Mouse (Mus musculus): ENCODE data around the gene Igfn1. TPM values are rescaled to one million over a fixed set of nuclear protein-coding genes. Genes with fewer than 3 reads are reported as not detected.

Igfn1 gene
- not detected for polyA plus RNA-seq (2017; shearing (Covaris generic))

DNA sequence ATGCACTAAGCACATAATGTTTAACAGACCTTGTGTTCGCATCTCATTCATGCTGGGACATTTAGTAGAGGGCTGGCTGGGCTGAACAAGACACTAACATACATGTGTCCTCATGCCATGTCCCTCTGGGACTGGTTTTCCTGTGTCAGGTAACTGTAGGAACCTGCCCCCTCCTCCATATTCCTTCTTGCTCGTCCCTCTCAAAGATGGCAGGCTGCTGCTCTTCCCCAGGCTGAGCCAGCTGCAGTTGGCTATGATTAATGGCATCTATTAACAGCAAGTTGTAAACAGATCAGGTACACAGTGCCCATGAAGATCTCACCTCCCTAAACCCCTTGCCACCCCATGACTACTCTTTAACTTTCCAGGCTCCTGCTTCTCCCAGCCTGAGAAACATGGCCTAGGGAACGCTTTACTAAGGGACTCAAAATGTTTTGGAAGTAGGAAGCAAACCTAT is at the start of gene Igfn1:
Igfn1 (minus strand) TSS at position 51 of the 457 bp plus-strand sequence.

DNA sequence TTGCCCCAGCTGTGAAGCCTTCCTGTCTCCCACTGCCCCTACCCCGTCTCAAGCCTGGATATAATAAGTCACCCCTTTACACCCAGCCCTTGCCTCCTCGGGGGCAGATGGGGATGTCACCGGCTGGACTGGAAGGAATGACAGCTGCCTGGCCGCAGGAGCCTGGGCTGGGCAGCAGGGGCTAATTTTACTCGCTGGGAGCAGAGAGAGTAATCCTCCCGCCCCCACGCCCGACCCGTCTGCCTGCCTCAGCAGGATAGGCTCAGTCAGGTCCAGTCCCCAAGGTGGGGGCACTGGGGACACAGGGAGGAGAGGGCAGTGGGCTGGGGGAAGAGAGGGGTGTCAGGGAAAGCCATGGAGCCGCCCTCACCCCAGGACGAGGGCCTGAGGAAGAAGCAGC is 46.4 kb upstream of the Igfn1 start, which contains the start of gene Cacna1s:
Cacna1s (plus strand) TSS at position 204 of the 400 bp plus-strand sequence.

DNA sequence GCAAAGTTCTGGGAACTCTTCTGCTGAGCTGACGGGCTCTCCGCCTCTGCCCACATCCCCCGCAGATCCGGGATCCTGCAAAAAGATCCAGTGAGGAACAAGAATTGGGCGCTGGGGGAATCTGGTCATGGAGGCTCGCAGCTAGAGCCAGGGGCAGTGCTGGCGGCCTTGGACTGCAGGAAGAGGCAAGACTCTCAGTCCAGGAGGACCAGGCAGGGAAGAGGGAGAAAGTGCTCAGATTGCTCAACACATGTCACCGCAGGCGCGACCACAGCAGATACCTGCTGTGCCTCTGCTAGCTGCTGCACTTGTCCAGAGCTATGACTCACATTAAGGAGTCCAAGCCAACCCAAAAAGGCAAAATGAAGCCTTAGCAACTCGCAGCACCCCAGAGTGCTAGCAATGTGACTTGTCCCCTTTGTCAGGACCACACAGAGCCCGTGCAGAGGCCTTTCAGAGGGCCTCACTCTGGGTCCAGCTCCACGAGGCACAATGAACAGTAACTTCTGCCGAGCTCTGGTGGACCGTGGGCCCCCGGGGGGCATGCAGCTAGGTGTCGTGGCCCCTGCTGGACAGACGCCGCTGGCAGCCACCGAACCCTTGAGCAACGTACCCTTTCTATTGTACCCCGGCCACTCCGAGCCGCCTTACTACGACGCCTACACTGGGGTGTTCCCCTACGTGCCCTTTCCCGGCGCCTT is 44.3 kb upstream of the Igfn1 start, which contains the start of gene Ascl5:
Ascl5 (plus strand) TSS at position 493 of the 701 bp plus-strand sequence.

DNA sequence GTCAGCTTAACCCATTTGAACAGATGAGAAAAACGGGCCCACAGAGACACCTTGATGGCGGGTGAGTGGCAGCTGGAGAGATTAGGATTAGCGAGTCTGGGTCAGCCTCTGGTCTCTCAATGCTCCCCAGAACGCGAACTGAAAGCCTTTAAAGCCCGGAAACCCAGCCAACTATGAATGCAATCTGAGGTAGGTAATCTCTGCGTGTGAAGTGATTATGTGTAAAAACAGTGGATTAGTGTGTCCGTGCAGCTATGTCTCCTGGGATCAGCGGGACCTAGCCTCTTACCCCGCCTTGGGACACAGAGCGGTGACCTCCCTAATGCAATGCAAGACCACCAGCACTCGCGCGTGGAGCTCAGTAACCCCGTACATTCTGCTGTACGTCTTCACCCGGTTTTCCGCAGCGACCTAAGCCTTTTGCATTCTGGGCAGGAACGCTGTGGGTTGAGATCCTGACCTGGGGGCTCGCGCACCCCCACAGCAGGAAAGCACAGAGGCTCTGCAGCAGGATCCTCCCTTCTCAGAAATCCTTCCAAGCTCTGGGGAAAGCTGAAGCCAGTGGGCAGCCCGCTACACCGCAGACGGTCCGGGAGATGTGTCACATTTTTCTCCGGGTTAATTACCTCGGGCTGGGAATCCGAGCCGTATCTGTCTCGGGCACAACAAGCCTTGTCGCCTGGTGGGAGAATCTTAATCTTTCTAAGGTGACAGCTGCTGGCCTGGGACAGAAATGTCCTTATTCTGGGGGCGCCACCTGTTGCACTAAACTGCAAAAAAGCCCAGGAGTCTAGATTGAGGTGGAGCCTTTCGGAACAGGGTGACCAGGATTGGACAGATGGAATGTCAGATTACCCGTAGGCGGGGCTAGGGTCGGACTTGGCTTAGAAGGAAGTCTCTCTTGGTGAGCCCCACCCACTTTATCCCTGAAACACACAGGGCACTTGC is 1.3 kb upstream of the Igfn1 start, which contains the start of gene Tmem9:
Tmem9 (plus strand) TSS at position 940 of the 948 bp plus-strand sequence.

DNA sequence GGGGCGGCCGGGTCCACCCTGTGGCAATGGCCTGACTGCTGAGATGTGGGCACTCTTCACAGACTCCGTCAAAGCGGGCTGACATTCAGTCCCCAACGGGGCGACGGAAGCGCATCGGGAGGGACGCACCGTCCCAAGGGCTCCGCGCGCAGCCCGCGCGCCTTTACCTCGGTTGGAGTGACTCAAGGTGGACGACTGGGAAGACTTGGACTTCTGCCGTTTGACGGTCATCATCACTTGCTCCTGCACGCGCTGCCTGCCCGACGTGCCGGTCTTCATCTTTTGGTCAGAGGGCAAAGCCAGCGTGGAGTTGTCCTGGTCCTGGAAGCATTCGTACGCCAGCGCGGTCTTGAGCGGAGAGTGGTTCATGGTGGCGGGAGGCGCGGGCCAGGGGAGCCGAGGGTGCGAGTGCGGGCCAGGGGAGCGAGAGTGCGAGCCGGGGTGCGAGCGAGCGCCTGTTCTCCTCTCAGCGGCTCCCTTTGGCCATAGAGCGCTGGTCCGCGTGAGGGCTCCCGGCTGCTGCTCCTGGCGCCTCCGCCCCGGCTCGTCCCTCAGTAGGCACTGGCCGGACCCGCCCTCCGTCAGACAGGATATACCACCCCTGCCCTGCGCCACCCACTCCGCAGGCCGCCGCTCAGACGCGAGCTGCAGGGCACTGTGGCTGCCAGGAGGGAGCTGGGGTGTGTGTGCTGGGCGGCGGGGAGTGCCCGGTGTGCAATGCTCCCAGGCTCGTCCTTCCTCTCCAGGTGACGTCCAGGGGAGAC is 87.3 kb downstream of the Igfn1 start, which contains the start of gene Pkp1:
Pkp1 (minus strand) TSS at position 564 of the 764 bp plus-strand sequence.

Other genes with a start within 250 kb of the Igfn1 start
- gene Phlda3, start 240.2 kb downstream of the Igfn1 start, polyA plus RNA-seq (2017; shearing (Covaris generic)): 1.6 TPM
- not detected for gene Tnni1, start 226.9 kb downstream of the Igfn1 start, polyA plus RNA-seq (2017; shearing (Covaris generic))
- gene Lad1, start 187.7 kb downstream of the Igfn1 start, polyA plus RNA-seq (2017; shearing (Covaris generic)): 11.0 TPM
- gene Tnnt2, start 170.0 kb downstream of the Igfn1 start, polyA plus RNA-seq (2017; shearing (Covaris generic)): 0.18 TPM
- gene Pkp1, start 87.1 kb downstream of the Igfn1 start, polyA plus RNA-seq (2017; shearing (Covaris generic)): not detected
- 41.1 TPM for gene Tmem9, start 1.8 kb upstream of the Igfn1 start, polyA plus RNA-seq (2017; shearing (Covaris generic))
- gene Ascl5, start 44.5 kb upstream of the Igfn1 start, polyA plus RNA-seq (2017; shearing (Covaris generic)): not detected
- gene Cacna1s, start 46.4 kb upstream of the Igfn1 start, polyA plus RNA-seq (2017; shearing (Covaris generic)): 6.3 TPM
- 38.0 TPM for gene Kif21b, start 125.0 kb upstream of the Igfn1 start, polyA plus RNA-seq (2017; shearing (Covaris generic))
- not detected for gene Mroh3, start 206.5 kb upstream of the Igfn1 start, polyA plus RNA-seq (2017; shearing (Covaris generic))
- not detected for gene Inava, start 227.9 kb upstream of the Igfn1 start, polyA plus RNA-seq (2017; shearing (Covaris generic))